ENCODE assay signal across 8 mouse cellular contexts in genomic region chr2:165858453-165859384, GRCm38 (mm10). TPM values are rescaled to one million over a fixed set of nuclear protein-coding genes. Genes with fewer than 3 reads are reported as not detected.
DNase-seq lines count a peak whose midpoint lies in the region; ATAC-seq lines count a peak whose summit lies in the region.

No protein-coding gene starts in this region.

- H3K4me3 ChIP-seq in heart, embryonic 13.5 days, result peak overlapping the region; percentile 35
- no peak overlapping the region for H3K4me3 ChIP-seq in limb, embryonic 12.5 days (replicated peaks)
- no peak overlapping the region for H3K4me3 ChIP-seq in neural tube, embryonic 14.5 days (ENCODE audit: low read depth, low read length)

- 21% methylated on average over 12 of the region's 12 CpGs for WGBS in heart, embryonic 13.5 days
- WGBS in limb, embryonic 12.5 days, result 22% methylated on average over 12 of the region's 12 CpGs
- WGBS in neural tube, embryonic 14.5 days, result 9% methylated on average over 12 of the region's 12 CpGs

- peak; percentile 28 for DNase-seq in ovary, postnatal 36 days (ENCODE audit: low spot score)
- DNase-seq in ovary, postnatal 14 days (ENCODE audit: low spot score), result no peak
- DNase-seq in embryo, embryonic 11 days, result peak; percentile 68
- DNase-seq in adrenal gland, postnatal 25 days, result no peak
- DNase-seq in ovary, adult 18-20 months (ENCODE audit: low spot score), result no peak

- no peak for ATAC-seq in heart, embryonic 13.5 days (ENCODE audit: extremely low read depth, insufficient number of reproducible peaks, low FRiP score, low TSS enrichment)
- ATAC-seq in limb, embryonic 12.5 days (ENCODE audit: insufficient number of reproducible peaks, insufficient read depth, low FRiP score, low TSS enrichment, low read depth), result no peak
- no peak for ATAC-seq in neural tube, embryonic 14.5 days (ENCODE audit: low read depth)

- H3K27ac ChIP-seq in heart, embryonic 13.5 days (replicated peaks), result peak overlapping the region; percentile 96
- peak overlapping the region; percentile 96 for H3K27ac ChIP-seq in limb, embryonic 12.5 days
- H3K27ac ChIP-seq in neural tube, embryonic 14.5 days (ENCODE audit: low read depth, low read length), result peak overlapping the region; percentile 79

- peaks cover 80% of the 10 kb centered on the region for H3K4me1 ChIP-seq in heart, embryonic 13.5 days
- H3K4me1 ChIP-seq in limb, embryonic 12.5 days (replicated peaks), result peaks cover 70% of the 10 kb centered on the region
- H3K4me1 ChIP-seq in neural tube, embryonic 14.5 days (ENCODE audit: control insufficient read depth, insufficient read depth, low read length), result peaks cover 60% of the 10 kb centered on the region

- peak overlapping the region; percentile 81 for H3K9ac ChIP-seq in heart, embryonic 13.5 days
- H3K9ac ChIP-seq in limb, embryonic 12.5 days (replicated peaks), result peak overlapping the region; percentile 56
- H3K9ac ChIP-seq in neural tube, embryonic 14.5 days (replicated peaks; ENCODE audit: low read depth, low read length), result peak overlapping the region; percentile 50

- no peaks in the 10 kb centered on the region for H3K9me3 ChIP-seq in heart, embryonic 13.5 days
- H3K9me3 ChIP-seq in limb, embryonic 12.5 days, result no peaks in the 10 kb centered on the region
- no peaks in the 10 kb centered on the region for H3K9me3 ChIP-seq in neural tube, embryonic 14.5 days (ENCODE audit: control insufficient read depth, low read length)

- H3K4me2 ChIP-seq in heart, embryonic 13.5 days, result peak overlapping the region; percentile 66
- H3K4me2 ChIP-seq in limb, embryonic 12.5 days, result peak overlapping the region; percentile 43
- H3K4me2 ChIP-seq in neural tube, embryonic 14.5 days (ENCODE audit: low read depth, low read length), result peak overlapping the region; percentile 45

- no peaks in the 10 kb centered on the region for H3K27me3 ChIP-seq in heart, embryonic 13.5 days (replicated peaks)
- H3K27me3 ChIP-seq in limb, embryonic 12.5 days, result no peaks in the 10 kb centered on the region
- no peaks in the 10 kb centered on the region for H3K27me3 ChIP-seq in neural tube, embryonic 14.5 days (ENCODE audit: control insufficient read depth, insufficient read depth, low read length)

- peaks cover 25% of the 10 kb centered on the region for H3K36me3 ChIP-seq in heart, embryonic 13.5 days
- peaks cover 21% of the 10 kb centered on the region for H3K36me3 ChIP-seq in limb, embryonic 12.5 days
- H3K36me3 ChIP-seq in neural tube, embryonic 14.5 days (ENCODE audit: control insufficient read depth, insufficient read depth, low read length), result no peaks in the 10 kb centered on the region

RNA-seq across cellular contexts. Expression of gene Zmynd8, which starts 40.1 kb away (rescaled TPM):
- 41.5 and 42.4 TPM in 2 replicates for polyA plus RNA-seq in heart, embryonic 13.5 days (2015; fragmentation: Nextera tagmentation; extraction: Ambion mirVana)
- polyA plus RNA-seq in limb, embryonic 12.5 days (2016; fragmentation: Nextera tagmentation; extraction: Ambion mirVana), result 55.3 and 57.0 TPM in 2 replicates
- polyA plus RNA-seq in neural tube, embryonic 14.5 days (2014; fragmentation: Nextera tagmentation; extraction: Ambion mirVana), result 63.4 and 69.3 TPM in 2 replicates
- 57.4 and 73.1 TPM in 2 replicates for total RNA-seq in adrenal gland, postnatal 25 days (2021)

Comparison
In these comparisons a context has a peak if more than half of its experiments do, and no peak if none do; other contexts are left out.
1. DNase-seq: peak in ovary, postnatal 36 days (single experiment) and embryo, embryonic 11 days (single experiment); none in ovary, postnatal 14 days (single experiment), adrenal gland, postnatal 25 days (single experiment) and ovary, adult 18-20 months (single experiment).
2. Peak in every context shown above with its lines, with median percentiles within 50 percentile points of each other: H3K27ac ChIP-seq, H3K4me2 ChIP-seq and H3K9ac ChIP-seq.